Mouse (Mus musculus): ENCODE measurements at regions not wholly inside any gene's neighbourhood (a gene's known extent, or its start where the extent isn't known, plus 50 kb on each side); places are given as distances from the start of the nearest gene placed in this dataset.

- no peak for TF ChIP-seq CTCF (conservative IDR thresholded peaks at IDR 0.05; ENCODE audit: low read length)
- no peak for TF ChIP-seq NANOG (IDR thresholded peaks at IDR 0.05; ENCODE audit: borderline replicate concordance, low read length)
- no peak for TF ChIP-seq POU5F1 (IDR thresholded peaks at IDR 0.05; ENCODE audit: borderline replicate concordance, low read length)
These were observed 132.1 kb upstream of the Rbm19 start for GRCm38 (mm10) chr5:119984206-119984605.
